Mouse (Mus musculus): ENCODE data around the gene Arhgap5. TPM values are rescaled to one million over a fixed set of nuclear protein-coding genes. Genes with fewer than 3 reads are reported as not detected.

Arhgap5 gene
- 31.5 TPM for total RNA-seq (2023)

GRCm38 (mm10) chr12:52503456-52504320 lies at the start of gene Arhgap5:
Arhgap5 (plus strand) TSS chr12:52503972.

Other genes starting within 250 kb of the Arhgap5 start
- gene Akap6, start 195.4 kb downstream of the Arhgap5 start, total RNA-seq (2023), result not detected